16 mouse cellular contexts compared by ENCODE assay signal in genomic region chr19:24318172-24318571, GRCm38 (mm10).
"Had no signal": no experiment of that assay in that cellular context is flagged by ENCODE, and none has a peak within 500 bp of the region (broad histone marks: within the 10 kb centered on the region; RNA-seq: fewer than 3 reads in every experiment).

No protein-coding gene starts in this region.

- DNase-seq: kidney, postnatal 10 days; kidney, postnatal 4 days; lung, adult 2 months; retina, postnatal 1 day; thymus, adult 2 months; thymus, postnatal 25 days had no signal

- H3K4me2 ChIP-seq: liver, embryonic 11.5 days; liver, embryonic 15.5 days; midbrain, embryonic 12.5 days; neural tube, embryonic 13.5 days; stomach, embryonic 15.5 days had no signal

- H3K4me3 ChIP-seq: left cerebral cortex, adult 2 months; limb, embryonic 10.5 days; liver, embryonic 15.5 days; megakaryocyte, embryonic 14.5 days; midbrain, embryonic 12.5 days; neural tube, embryonic 13.5 days; stomach, embryonic 15.5 days had no signal

- H3K9ac ChIP-seq: liver, embryonic 15.5 days; midbrain, embryonic 12.5 days; neural tube, embryonic 13.5 days; stomach, embryonic 15.5 days had no signal

- H3K4me1 ChIP-seq: liver, embryonic 15.5 days; megakaryocyte, embryonic 14.5 days; stomach, embryonic 15.5 days had no signal

- H3K27me3 ChIP-seq: liver, embryonic 15.5 days; megakaryocyte, embryonic 14.5 days; stomach, embryonic 15.5 days had no signal

- ATAC-seq: midbrain, embryonic 16.5 days had no signal

- H3K27ac ChIP-seq: left cerebral cortex, adult 2 months; limb, embryonic 10.5 days; liver, embryonic 15.5 days; macrophage; midbrain, embryonic 12.5 days; neural tube, embryonic 13.5 days; stomach, embryonic 15.5 days had no signal

- H3K36me3 ChIP-seq: limb, embryonic 10.5 days; liver, embryonic 15.5 days; midbrain, embryonic 12.5 days; neural tube, embryonic 13.5 days; stomach, embryonic 15.5 days had no signal

- H3K9me3 ChIP-seq: limb, embryonic 10.5 days; liver, embryonic 15.5 days; megakaryocyte, embryonic 14.5 days; midbrain, embryonic 12.5 days; neural tube, embryonic 13.5 days; stomach, embryonic 15.5 days had no signal
